Mouse (Mus musculus): ENCODE data around the gene Il22ra1. TPM values are rescaled to one million over a fixed set of nuclear protein-coding genes. Genes with fewer than 3 reads are reported as not detected.

The Il22ra1 gene
- total and polyA plus RNA-seq, 2 experiments, result 1.4 to 4.1 TPM

- no peak for DNase-seq (ENCODE audit: extremely low read depth, low read depth, low spot score)
- H3K4me1 ChIP-seq (ENCODE audit: control insufficient read depth, insufficient read depth, low read length), result no peaks in the 10 kb centered on the region
These were observed 48.9 kb downstream of the Il22ra1 start for GRCm38 (mm10) chr4:135776850-135777249.

GRCm38 (mm10) chr4:135779661-135780060 is 51.7 kb downstream of the Il22ra1 start:
- no peak overlapping the region for H3K9ac ChIP-seq (ENCODE audit: low read depth, low read length)

More at GRCm38 (mm10) chr4:135776850-135777249, 48.9 kb downstream of the Il22ra1 start:
- H3K36me3 ChIP-seq (ENCODE audit: control insufficient read depth, insufficient read depth, low read length), result no peaks in the 10 kb centered on the region
- H3K4me3 ChIP-seq (ENCODE audit: insufficient read depth, low read depth, low read length), result no peak overlapping the region
- no peak overlapping the region for H3K27ac ChIP-seq (replicated peaks; ENCODE audit: insufficient read depth, low read depth, low read length)
- TF ChIP-seq POLR2A (IDR thresholded peaks at IDR 0.05; ENCODE audit: extremely low read depth, insufficient read depth, low read length) (no peak), CTCF (IDR thresholded peaks at IDR 0.05; ENCODE audit: low read depth, low read length) (no peak)
- no peak overlapping the region for H3K9ac ChIP-seq (ENCODE audit: low read depth, low read length)
- no peaks in the 10 kb centered on the region for H3K79me2 ChIP-seq (ENCODE audit: control insufficient read depth, insufficient read depth, low read length)
- no peaks in the 10 kb centered on the region for H3K27me3 ChIP-seq (ENCODE audit: control insufficient read depth, insufficient read depth, low read length)
- WGBS, result 91% methylated on average over 4 of the region's 4 CpGs

GRCm38 (mm10) chr4:135780255-135780654 is 52.3 kb downstream of the Il22ra1 start:
- 63% methylated on average over 3 of the region's 3 CpGs for WGBS
- H3K4me1 ChIP-seq (ENCODE audit: control insufficient read depth, insufficient read depth, low read length), result no peaks in the 10 kb centered on the region
- no peak overlapping the region for H3K4me3 ChIP-seq (ENCODE audit: insufficient read depth, low read depth, low read length)
- H3K27ac ChIP-seq (replicated peaks; ENCODE audit: insufficient read depth, low read depth, low read length), result no peak overlapping the region
- H3K79me2 ChIP-seq (ENCODE audit: control insufficient read depth, insufficient read depth, low read length), result no peaks in the 10 kb centered on the region
- TF ChIP-seq CTCF (IDR thresholded peaks at IDR 0.05; ENCODE audit: low read depth, low read length) (no peak), POLR2A (IDR thresholded peaks at IDR 0.05; ENCODE audit: extremely low read depth, insufficient read depth, low read length) (no peak)
- no peak overlapping the region for H3K9ac ChIP-seq (ENCODE audit: low read depth, low read length)
- DNase-seq (ENCODE audit: extremely low read depth, low read depth, low spot score), result no peak
- no peaks in the 10 kb centered on the region for H3K27me3 ChIP-seq (ENCODE audit: control insufficient read depth, insufficient read depth, low read length)
- no peaks in the 10 kb centered on the region for H3K36me3 ChIP-seq (ENCODE audit: control insufficient read depth, insufficient read depth, low read length)

More at GRCm38 (mm10) chr4:135779661-135780060, 51.7 kb downstream of the Il22ra1 start:
- Histone ChIP-seq H3K4me1 (ENCODE audit: control insufficient read depth, insufficient read depth, low read length) (no peaks in the 10 kb centered on the region), H3K27ac (replicated peaks; ENCODE audit: insufficient read depth, low read depth, low read length) (no peak overlapping the region), H3K36me3 (ENCODE audit: control insufficient read depth, insufficient read depth, low read length) (no peaks in the 10 kb centered on the region), H3K4me3 (ENCODE audit: insufficient read depth, low read depth, low read length) (no peak overlapping the region), H3K27me3 (ENCODE audit: control insufficient read depth, insufficient read depth, low read length) (no peaks in the 10 kb centered on the region), H3K79me2 (ENCODE audit: control insufficient read depth, insufficient read depth, low read length) (no peaks in the 10 kb centered on the region)
- WGBS, result 85% methylated on average over 9 of the region's 9 CpGs
- DNase-seq (ENCODE audit: extremely low read depth, low read depth, low spot score), result no peak
- TF ChIP-seq POLR2A (IDR thresholded peaks at IDR 0.05; ENCODE audit: extremely low read depth, insufficient read depth, low read length) (no peak), CTCF (IDR thresholded peaks at IDR 0.05; ENCODE audit: low read depth, low read length) (no peak)

GRCm38 (mm10) chr4:135781304-135781703 is 53.3 kb downstream of the Il22ra1 start:
- H3K79me2 ChIP-seq (ENCODE audit: control insufficient read depth, insufficient read depth, low read length), result no peaks in the 10 kb centered on the region
- WGBS, result 95% methylated on average over 5 of the region's 5 CpGs
- no peaks in the 10 kb centered on the region for H3K36me3 ChIP-seq (ENCODE audit: control insufficient read depth, insufficient read depth, low read length)
- no peak overlapping the region for H3K27ac ChIP-seq (replicated peaks; ENCODE audit: insufficient read depth, low read depth, low read length)
- H3K4me3 ChIP-seq (ENCODE audit: insufficient read depth, low read depth, low read length), result no peak overlapping the region
- no peak overlapping the region for H3K9ac ChIP-seq (ENCODE audit: low read depth, low read length)
- no peaks in the 10 kb centered on the region for H3K4me1 ChIP-seq (ENCODE audit: control insufficient read depth, insufficient read depth, low read length)
- DNase-seq (ENCODE audit: extremely low read depth, low read depth, low spot score), result no peak
- TF ChIP-seq POLR2A (IDR thresholded peaks at IDR 0.05; ENCODE audit: extremely low read depth, insufficient read depth, low read length) (no peak), CTCF (IDR thresholded peaks at IDR 0.05; ENCODE audit: low read depth, low read length) (no peak)
- H3K27me3 ChIP-seq (ENCODE audit: control insufficient read depth, insufficient read depth, low read length), result no peaks in the 10 kb centered on the region

- H3K4me3 ChIP-seq (ENCODE audit: insufficient read depth, low read depth, low read length), result no peak overlapping the region
- 79% methylated on average over 5 of the region's 5 CpGs for WGBS
- no peak overlapping the region for H3K27ac ChIP-seq (replicated peaks; ENCODE audit: insufficient read depth, low read depth, low read length)
- H3K36me3 ChIP-seq (ENCODE audit: control insufficient read depth, insufficient read depth, low read length), result no peaks in the 10 kb centered on the region
- H3K9ac ChIP-seq (ENCODE audit: low read depth, low read length), result no peak overlapping the region
- no peaks in the 10 kb centered on the region for H3K27me3 ChIP-seq (ENCODE audit: control insufficient read depth, insufficient read depth, low read length)
- TF ChIP-seq CTCF (IDR thresholded peaks at IDR 0.05; ENCODE audit: low read depth, low read length) (no peak), POLR2A (IDR thresholded peaks at IDR 0.05; ENCODE audit: extremely low read depth, insufficient read depth, low read length) (no peak)
- H3K79me2 ChIP-seq (ENCODE audit: control insufficient read depth, insufficient read depth, low read length), result no peaks in the 10 kb centered on the region
- H3K4me1 ChIP-seq (ENCODE audit: control insufficient read depth, insufficient read depth, low read length), result peaks cover 11% of the 10 kb centered on the region
- no peak for DNase-seq (ENCODE audit: extremely low read depth, low read depth, low spot score)
These were observed 58.6 kb downstream of the Il22ra1 start for GRCm38 (mm10) chr4:135786581-135786980.

GRCm38 (mm10) chr4:135787271-135787670 is 59.3 kb downstream of the Il22ra1 start:
- H3K9ac ChIP-seq (ENCODE audit: low read depth, low read length), result no peak overlapping the region
- peaks cover 11% of the 10 kb centered on the region for H3K4me1 ChIP-seq (ENCODE audit: control insufficient read depth, insufficient read depth, low read length)
- H3K4me3 ChIP-seq (ENCODE audit: insufficient read depth, low read depth, low read length), result no peak overlapping the region
- no peak overlapping the region for H3K27ac ChIP-seq (replicated peaks; ENCODE audit: insufficient read depth, low read depth, low read length)
- no peak for TF ChIP-seq CTCF (IDR thresholded peaks at IDR 0.05; ENCODE audit: low read depth, low read length)
- TF ChIP-seq POLR2A (IDR thresholded peaks at IDR 0.05; ENCODE audit: extremely low read depth, insufficient read depth, low read length), result no peak
- no peaks in the 10 kb centered on the region for H3K79me2 ChIP-seq (ENCODE audit: control insufficient read depth, insufficient read depth, low read length)
- no peaks in the 10 kb centered on the region for H3K36me3 ChIP-seq (ENCODE audit: control insufficient read depth, insufficient read depth, low read length)
- DNase-seq (ENCODE audit: extremely low read depth, low read depth, low spot score), result peak; percentile 26
- H3K27me3 ChIP-seq (ENCODE audit: control insufficient read depth, insufficient read depth, low read length), result no peaks in the 10 kb centered on the region
- 66% methylated on average over 6 of the region's 6 CpGs for WGBS
